Mouse (Mus musculus) ES-E14 (cell line): ENCODE measurements around the gene Tmem132a.

Source experiments
- CHD2 ChIP-seq: IDR thresholded peaks from 2 replicates; pipeline ENCODE4 v1.6.1; 2014; ENCODE audit warnings: mild to moderate bottlenecking, low read depth, low read length, inconsistent platforms
- ZC3H11A ChIP-seq: IDR thresholded peaks from 2 replicates; pipeline ENCODE4 v1.6.1; 2012; ENCODE audit warnings: low read depth, mild to moderate bottlenecking, inconsistent platforms, low read length, borderline replicate concordance

DNA sequence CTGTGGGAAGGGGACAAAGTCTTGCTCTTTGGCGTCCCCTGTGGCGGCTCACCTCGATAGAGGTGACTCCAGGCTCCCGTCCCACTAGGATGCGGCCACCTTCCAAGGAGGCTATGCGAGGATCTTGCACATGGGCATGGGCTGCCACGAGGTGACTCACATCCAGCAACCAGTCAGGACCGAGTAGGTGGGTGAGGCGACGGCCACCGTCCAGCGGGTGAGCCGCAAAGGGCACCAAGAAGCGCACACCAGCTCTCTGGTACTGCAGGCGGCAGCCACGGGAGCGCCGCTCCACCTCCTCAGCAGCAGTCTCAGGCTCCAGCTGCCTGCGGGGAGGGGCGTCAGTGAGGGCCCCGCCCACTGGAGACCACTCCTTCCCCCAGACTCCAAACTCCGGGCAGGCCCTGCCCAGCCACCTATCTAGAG, 9.7 kb downstream of the Tmem132a start:
- TF ChIP-seq ZC3H11A (no peak), CHD2 (no peak)
